Mouse (Mus musculus) heart, embryonic 10.5 days (tissue): ENCODE measurements around the gene Alcam. TPM values are rescaled to one million over a fixed set of nuclear protein-coding genes. Genes with fewer than 3 reads are reported as not detected.

Experiments used
- DNase-seq: peaks from one replicate; pipeline ENCODE4 v3.0.0-alpha.2; 2017; ENCODE audit warnings: low spot score
- H3K27ac ChIP-seq: fragments of 300-500 bp; sonication (generic); 2 replicates; pipeline ENCODE4 v1.5.1; 2016; ENCODE audit warnings: mild to moderate bottlenecking
- H3K27me3 ChIP-seq: fragments of 300-500 bp; sonication (generic); 2 replicates; pipeline ENCODE4 v1.6.1; 2016; ENCODE audit warnings: mild to moderate bottlenecking; ENCODE audit not compliant: poor library complexity, insufficient read depth, severe bottlenecking
- H3K36me3 ChIP-seq: fragments of 300-500 bp; sonication (generic); 2 replicates; pipeline ENCODE4 v1.6.1; 2016; ENCODE audit warnings: mild to moderate bottlenecking, moderate library complexity
- H3K4me1 ChIP-seq: fragments of 300-500 bp; sonication (generic); 2 replicates; pipeline ENCODE4 v1.6.1; 2016; ENCODE audit warnings: mild to moderate bottlenecking
- H3K4me3 ChIP-seq: fragments of 300-500 bp; sonication (generic); 2 replicates; pipeline ENCODE4 v1.5.1; 2016; ENCODE audit warnings: mild to moderate bottlenecking, moderate library complexity
- H3K9me3 ChIP-seq: fragments of 300-500 bp; sonication (generic); 2 replicates; pipeline ENCODE4 v1.6.1; 2016; ENCODE audit warnings: mild to moderate bottlenecking, moderate library complexity
- WGBS: fragments of 180-500 bp; shearing (Covaris S2); methylation state at CpG from one replicate; pipeline ENCODE4 v1.1.7; 2016; 5-methylcytosine and 5-hydroxymethylcytosine counted together
- polyA plus RNA-seq: library from polyadenylated mRNA; unstranded; fragments of >200 nt; fragmentation: Nextera tagmentation; extraction: Ambion mirVana; gene quantifications from 2 replicates; pipeline ENCODE4 v1.2.1, GENCODE M21; 2016

The Alcam gene
- polyA plus RNA-seq, 1 experiment from 2014 or later: 17.8 TPM

DNA sequence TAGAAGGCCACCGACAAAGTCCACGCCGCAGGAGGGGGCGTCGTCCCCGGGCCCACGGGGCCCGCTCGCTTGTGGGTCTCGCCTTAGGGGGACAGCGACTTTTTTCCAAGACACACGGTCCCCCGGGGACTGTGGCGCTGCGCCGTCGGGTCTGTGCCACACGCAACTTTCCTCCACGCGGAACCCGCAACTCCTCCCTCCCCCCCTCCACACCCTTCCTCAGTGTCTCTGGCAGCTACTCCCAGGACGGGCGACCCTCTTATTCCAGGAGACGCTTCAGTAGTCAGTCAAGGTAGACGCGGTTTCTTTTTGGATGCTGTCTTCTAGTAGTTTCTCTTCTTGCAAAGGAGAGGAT is 1.4 kb downstream of the Alcam start:
- Histone ChIP-seq H3K9me3 (no peaks in the 10 kb centered on the region), H3K4me1 (peaks cover 3% of the 10 kb centered on the region; the same call in 1 of the 2 replicates), H3K4me3 (peak overlapping the region; percentile 73), H3K36me3 (no peaks in the 10 kb centered on the region), H3K27ac (peak overlapping the region; percentile 85), H3K27me3 (no peaks in the 10 kb centered on the region)
- no peak for DNase-seq
- 1% methylated on average over 26 of the region's 26 CpGs for WGBS

DNA sequence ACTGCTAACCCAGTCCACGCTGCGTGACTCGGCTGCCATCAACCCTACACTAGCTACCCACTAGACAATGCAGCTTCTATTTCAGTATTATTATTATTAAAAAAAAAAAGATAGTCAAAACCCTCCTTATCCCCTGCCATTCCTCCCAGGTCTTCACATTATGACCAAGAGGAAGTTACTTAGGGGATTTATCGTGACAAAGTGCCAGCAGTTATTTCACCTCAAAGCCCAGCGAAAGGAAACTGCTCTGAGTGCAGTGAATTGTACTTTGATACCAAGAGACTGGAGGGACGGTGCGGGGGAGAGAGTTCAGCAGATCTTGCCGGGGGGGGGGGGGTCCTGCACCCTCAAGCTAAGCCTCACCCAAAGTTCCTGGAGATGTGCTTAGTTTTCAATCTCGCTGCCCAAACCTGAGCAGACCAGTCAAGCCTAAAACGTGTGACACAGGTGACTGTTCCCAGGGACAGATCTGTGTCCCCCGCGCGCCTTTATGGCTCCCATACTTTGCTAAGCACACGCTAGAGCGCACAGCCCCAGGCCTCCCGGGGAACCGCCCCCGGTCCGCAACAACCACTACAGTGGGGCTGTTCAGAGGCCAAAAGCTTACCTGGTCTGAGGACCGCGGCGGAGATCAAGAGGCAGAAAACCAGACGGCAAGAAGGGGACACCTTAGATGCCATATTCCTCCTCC is 1.9 kb downstream of the Alcam start:
- H3K27me3 ChIP-seq: no peaks in the 10 kb centered on the region
- peaks cover 3% of the 10 kb centered on the region; the same call in 1 of the 2 replicates for H3K4me1 ChIP-seq
- WGBS: 1% methylated on average over 23 of the region's 23 CpGs
- no peaks in the 10 kb centered on the region for H3K36me3 ChIP-seq
- H3K27ac ChIP-seq: peak overlapping the region; percentile 85
- H3K4me3 ChIP-seq: peak overlapping the region; percentile 73
- H3K9me3 ChIP-seq: no peaks in the 10 kb centered on the region
- DNase-seq: peak; percentile 77

DNA sequence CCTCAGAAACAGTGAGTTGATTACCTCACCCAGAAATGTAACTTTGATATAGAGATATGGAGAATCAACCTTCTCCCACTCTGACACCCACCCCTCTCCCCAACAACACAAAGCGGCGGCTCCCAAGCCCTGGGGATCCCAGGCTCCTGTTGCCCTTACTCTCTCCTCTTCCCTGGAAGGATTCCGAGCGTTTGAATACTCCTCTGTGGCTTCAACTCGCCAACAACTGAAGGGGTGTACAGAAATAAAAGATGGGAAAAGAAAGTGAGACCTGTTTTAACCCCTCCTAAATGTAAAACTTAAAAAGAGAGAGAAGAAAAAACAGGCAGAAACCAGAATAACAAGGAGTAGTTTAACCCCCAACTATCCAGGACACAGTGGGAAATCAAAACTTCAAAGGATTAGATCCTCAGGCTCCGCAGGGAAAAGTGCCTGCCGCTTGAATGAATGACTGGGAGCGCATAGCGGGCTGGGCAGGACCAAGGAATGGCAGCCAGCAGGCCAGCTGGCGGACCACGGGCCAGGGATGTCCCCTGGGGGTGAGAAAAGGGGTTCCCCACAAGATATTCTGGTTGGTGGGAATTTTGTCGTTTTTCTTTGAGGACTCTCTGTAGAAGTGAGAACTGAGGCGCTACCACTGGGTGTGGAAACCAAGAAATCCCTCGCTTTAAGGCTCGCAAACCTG is 2.6 kb downstream of the Alcam start:
- H3K36me3 ChIP-seq: no peaks in the 10 kb centered on the region
- WGBS: 0% methylated on average over 15 of the region's 15 CpGs
- H3K4me1 ChIP-seq: peaks cover 3% of the 10 kb centered on the region; the same call in 1 of the 2 replicates
- no peaks in the 10 kb centered on the region for H3K9me3 ChIP-seq
- peak overlapping the region; percentile 85 for H3K27ac ChIP-seq
- no peaks in the 10 kb centered on the region for H3K27me3 ChIP-seq
- DNase-seq: no peak
- peak overlapping the region; percentile 73 for H3K4me3 ChIP-seq

GRCm38 (mm10) chr16:52450245-52451100 is 3.4 kb downstream of the Alcam start:
- H3K27me3 ChIP-seq: no peaks in the 10 kb centered on the region
- peak overlapping the region; percentile 85 for H3K27ac ChIP-seq
- H3K4me3 ChIP-seq: peak overlapping the region; percentile 73
- under 1% methylated on average over 28 of the region's 28 CpGs for WGBS
- H3K4me1 ChIP-seq: peaks cover 3% of the 10 kb centered on the region; the same call in 1 of the 2 replicates
- DNase-seq: peak; percentile 75
- no peaks in the 10 kb centered on the region for H3K36me3 ChIP-seq
- H3K9me3 ChIP-seq: no peaks in the 10 kb centered on the region

DNA sequence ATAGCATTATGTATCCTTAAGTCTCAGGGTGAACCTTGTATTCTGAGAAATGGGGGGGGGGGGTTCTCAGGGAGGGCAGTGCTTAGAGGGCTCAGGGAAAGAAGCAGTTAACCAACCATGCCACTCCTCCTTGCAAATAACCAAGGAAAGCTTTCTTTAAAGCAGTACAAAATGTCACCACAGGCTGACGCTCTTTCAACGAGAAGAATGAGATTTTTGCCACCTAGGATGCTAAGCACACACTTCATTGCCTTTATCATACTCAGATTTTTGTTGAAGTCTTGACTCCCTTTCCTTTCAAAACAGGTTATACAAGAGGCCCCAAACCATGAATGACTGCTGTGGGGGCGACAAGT is 4.0 kb downstream of the Alcam start:
- Histone ChIP-seq H3K36me3 (no peaks in the 10 kb centered on the region), H3K9me3 (no peaks in the 10 kb centered on the region), H3K4me3 (peak overlapping the region; percentile 73), H3K27me3 (no peaks in the 10 kb centered on the region), H3K27ac (peak overlapping the region; percentile 85), H3K4me1 (peaks cover 3% of the 10 kb centered on the region; the same call in 1 of the 2 replicates)
- WGBS: 6% methylated on average over 3 of the region's 3 CpGs
- no peak for DNase-seq

- H3K27me3 ChIP-seq: no peaks in the 10 kb centered on the region
- peaks cover 9% of the 10 kb centered on the region for H3K4me1 ChIP-seq
- no peak overlapping the region for H3K27ac ChIP-seq
- 88% methylated on average over 3 of the region's 3 CpGs for WGBS
- H3K36me3 ChIP-seq: no peaks in the 10 kb centered on the region
- H3K9me3 ChIP-seq: no peaks in the 10 kb centered on the region
- no peak overlapping the region for H3K4me3 ChIP-seq
- no peak for DNase-seq
Observed at GRCm38 (mm10) chr16:52445984-52446383, 7.9 kb downstream of the Alcam start.

GRCm38 (mm10) chr16:52443635-52444505 is 10.0 kb downstream of the Alcam start:
- Histone ChIP-seq H3K4me3 (no peak overlapping the region), H3K36me3 (no peaks in the 10 kb centered on the region), H3K9me3 (no peaks in the 10 kb centered on the region), H3K27ac (0 out of 2 replicates have a peak overlapping the region, but pooled peaks have one; percentile 42), H3K4me1 (peaks cover 6% of the 10 kb centered on the region), H3K27me3 (no peaks in the 10 kb centered on the region)
- no peak for DNase-seq
- 45% methylated on average over 9 of the region's 9 CpGs for WGBS

GRCm38 (mm10) chr16:52443055-52443454 is 10.8 kb downstream of the Alcam start:
- 57% methylated on average over 1 of the region's 1 CpGs for WGBS
- Histone ChIP-seq H3K36me3 (no peaks in the 10 kb centered on the region), H3K4me1 (peaks cover 6% of the 10 kb centered on the region), H3K27ac (no peak overlapping the region), H3K4me3 (no peak overlapping the region), H3K27me3 (no peaks in the 10 kb centered on the region), H3K9me3 (no peaks in the 10 kb centered on the region)
- DNase-seq: no peak

- Histone ChIP-seq H3K4me3 (no peak overlapping the region), H3K9me3 (no peaks in the 10 kb centered on the region), H3K27me3 (no peaks in the 10 kb centered on the region), H3K27ac (no peak overlapping the region), H3K36me3 (no peaks in the 10 kb centered on the region), H3K4me1 (peaks cover 6% of the 10 kb centered on the region)
- no peak for DNase-seq
Observed at GRCm38 (mm10) chr16:52439600-52439999, 14.3 kb downstream of the Alcam start.

- no peak for DNase-seq
- Histone ChIP-seq H3K27ac (no peak overlapping the region), H3K36me3 (no peaks in the 10 kb centered on the region), H3K4me3 (no peak overlapping the region), H3K27me3 (no peaks in the 10 kb centered on the region), H3K9me3 (no peaks in the 10 kb centered on the region), H3K4me1 (peaks cover 3% of the 10 kb centered on the region)
- WGBS: 81% methylated on average over 6 of the region's 6 CpGs
Observed at GRCm38 (mm10) chr16:52439007-52439406, 14.9 kb downstream of the Alcam start.

- Histone ChIP-seq H3K4me1 (no peaks in the 10 kb centered on the region), H3K9me3 (no peaks in the 10 kb centered on the region)
Observed at GRCm38 (mm10) chr16:52438216-52438904, 15.5 kb downstream of the Alcam start.

DNA sequence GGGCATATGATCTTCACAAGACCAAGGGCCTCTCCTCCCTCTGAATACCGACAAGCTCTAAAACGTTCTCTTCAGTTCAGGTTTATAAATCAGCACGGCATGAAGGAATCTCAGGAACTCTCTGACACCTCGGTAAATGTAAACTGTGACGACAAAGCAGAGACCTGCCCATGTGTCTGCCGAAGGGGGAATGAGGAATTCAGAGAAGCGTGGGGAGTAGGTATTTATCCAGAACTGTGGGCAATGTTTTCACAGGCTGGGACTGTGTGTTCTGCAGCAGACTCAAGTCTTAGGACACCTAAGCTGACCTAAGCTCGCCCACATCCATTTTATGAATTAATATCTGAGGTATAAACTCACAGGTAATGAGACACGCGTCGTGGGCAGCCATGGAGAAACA is 20.7 kb downstream of the Alcam start:
- no peaks in the 10 kb centered on the region for H3K36me3 ChIP-seq
- H3K9me3 ChIP-seq: no peaks in the 10 kb centered on the region
- no peaks in the 10 kb centered on the region; the same call in 1 of the 2 replicates for H3K4me1 ChIP-seq
- no peaks in the 10 kb centered on the region for H3K27me3 ChIP-seq
- WGBS: 58% methylated on average over 11 of the region's 11 CpGs
- H3K27ac ChIP-seq: peak overlapping the region; percentile 37; the same call in 1 of the 2 replicates
- H3K4me3 ChIP-seq: no peak overlapping the region
- no peak for DNase-seq

More at GRCm38 (mm10) chr16:52438216-52438904, 15.5 kb downstream of the Alcam start:
- H3K4me3 ChIP-seq: no peak overlapping the region
- WGBS: 73% methylated on average over 6 of the region's 6 CpGs
- no peaks in the 10 kb centered on the region for H3K27me3 ChIP-seq
- H3K36me3 ChIP-seq: no peaks in the 10 kb centered on the region
- no peak overlapping the region for H3K27ac ChIP-seq
- DNase-seq: no peak
